Mouse (Mus musculus) mesoderm, embryonic 11.5 days (tissue): ENCODE measurements around the gene Gmpr2.

Experiments used
- DNase-seq: peaks from one replicate; pipeline ENCODE4 v3.0.0-alpha.2; 2012; ENCODE audit warnings: low read depth, low spot score

Gene Gmpr2

DNA sequence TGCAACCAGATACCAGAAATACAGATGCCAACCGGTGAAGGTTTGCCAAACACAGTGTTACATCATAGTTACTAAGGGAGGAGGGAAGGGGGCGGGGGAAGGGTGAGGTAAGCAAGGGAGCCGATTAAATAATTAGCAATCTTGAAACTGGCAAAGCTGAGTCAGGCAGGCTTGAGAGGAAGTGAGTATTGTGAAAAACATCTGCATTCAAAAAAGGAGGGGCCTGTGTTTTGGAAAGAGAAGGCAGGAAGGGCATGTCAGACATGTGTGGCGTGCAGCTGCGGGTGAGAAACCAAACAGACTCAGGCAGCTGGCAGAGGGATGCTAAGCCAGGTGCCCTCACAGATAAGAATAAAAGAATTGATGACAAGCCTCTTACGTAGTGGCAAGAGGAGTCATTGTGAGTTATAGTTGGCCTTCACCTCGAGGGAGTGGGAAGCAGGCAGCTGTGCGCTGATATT lies 52.7 kb downstream of the Gmpr2 start:
- no peak for DNase-seq

DNA sequence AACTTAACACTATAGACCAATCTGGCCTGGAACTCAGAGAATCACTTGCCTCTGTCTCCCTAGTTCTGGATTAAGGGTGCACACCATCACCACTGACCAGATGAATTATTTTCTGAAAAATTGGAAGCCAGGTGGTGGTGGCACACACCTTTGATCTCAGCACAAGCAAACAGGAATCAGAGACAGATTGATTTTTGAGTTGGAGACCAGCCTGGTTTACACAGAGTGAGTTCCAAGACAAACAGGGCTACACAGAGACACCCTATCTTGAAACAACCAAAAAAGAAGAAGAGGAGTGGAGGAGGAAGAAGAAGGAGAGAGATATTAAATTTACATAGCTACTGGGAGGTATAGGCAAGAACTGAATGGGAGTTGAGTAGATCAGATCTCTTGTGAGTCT lies 54.5 kb downstream of the Gmpr2 start:
- DNase-seq = no peak

DNA sequence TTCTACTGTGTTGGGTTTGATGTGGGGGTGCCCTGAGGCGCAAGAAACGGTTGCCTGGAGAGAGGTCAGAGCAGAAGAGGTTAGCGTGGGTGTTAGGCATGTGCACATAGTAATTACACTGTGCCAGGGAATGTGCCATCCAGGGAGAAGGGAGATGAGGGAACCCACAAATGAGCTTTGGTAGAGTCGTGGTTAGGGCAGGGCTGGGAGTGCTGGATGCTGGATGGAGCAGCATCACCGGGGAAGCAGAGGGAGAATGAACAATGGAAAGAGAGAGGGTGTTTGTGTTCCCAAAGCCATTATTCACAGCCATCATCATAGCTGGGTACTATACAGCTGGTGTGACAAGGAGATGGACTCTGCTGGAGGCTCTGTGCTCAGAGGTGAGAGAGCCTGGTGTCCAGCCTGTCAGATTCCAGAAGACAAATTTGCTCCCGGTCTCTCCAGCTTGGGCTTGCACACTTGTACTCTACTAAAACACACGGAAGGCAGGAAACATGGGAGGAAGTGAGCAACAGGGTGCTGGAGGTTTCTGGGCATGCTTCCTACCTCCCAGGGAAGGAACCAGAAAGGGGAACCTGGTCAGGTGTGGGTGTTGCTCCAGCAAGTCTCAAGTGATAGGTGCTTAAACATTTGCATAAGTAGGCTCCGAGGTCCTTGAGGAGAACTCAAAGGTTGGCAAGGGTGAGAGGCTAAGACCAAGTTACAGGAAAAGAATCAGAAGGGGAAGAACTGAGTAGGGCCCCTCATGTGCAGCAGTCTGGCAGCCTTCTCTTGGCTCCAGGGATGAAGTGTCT lies 56.3 kb downstream of the Gmpr2 start:
- no peak for DNase-seq
